Mouse (Mus musculus) 3134 (cell line): ENCODE data around the gene Dhx16.

Experiments used
- DNase-seq: peaks from one replicate; pipeline ENCODE4 v3.0.0-alpha.2; 2011; ENCODE audit warnings: low spot score; ENCODE audit not compliant: insufficient read length; ENCODE audit errors: extremely low read depth

Dhx16 gene

GRCm38 (mm10) chr17:35887725-35888124, 8.1 kb downstream of the Dhx16 start:
- DNase-seq = no peak

GRCm38 (mm10) chr17:35896781-35897643, 17.4 kb downstream of the Dhx16 start, which contains the start of gene 2310061I04Rik:
Gene 2310061I04Rik, minus strand, starts transcription at chr17:35897431.
- DNase-seq = peak; percentile 96

- peak; percentile 38 for DNase-seq
Measured at GRCm38 (mm10) chr17:35897644-35898573, 18.3 kb downstream of the Dhx16 start.

- no peak for DNase-seq
Measured at GRCm38 (mm10) chr17:35900636-35901035, 21.0 kb downstream of the Dhx16 start.

- DNase-seq = no peak
Measured at GRCm38 (mm10) chr17:35903343-35903991, 23.8 kb downstream of the Dhx16 start.

- no peak for DNase-seq
Measured at GRCm38 (mm10) chr17:35903992-35904355, 24.4 kb downstream of the Dhx16 start.

- no peak for DNase-seq
Measured at GRCm38 (mm10) chr17:35905587-35905986, 26.0 kb downstream of the Dhx16 start.

- no peak for DNase-seq
Measured at GRCm38 (mm10) chr17:35907609-35908008, 28.0 kb downstream of the Dhx16 start.

GRCm38 (mm10) chr17:35909186-35909918, 29.7 kb downstream of the Dhx16 start:
- no peak for DNase-seq

- DNase-seq = peak; percentile 88
Measured at GRCm38 (mm10) chr17:35909919-35910369, 30.3 kb downstream of the Dhx16 start, which contains the start of gene Atat1. Gene Atat1, minus strand, starts transcription at chr17:35910075.

- no peak for DNase-seq
Measured at GRCm38 (mm10) chr17:35914975-35915374, 35.4 kb downstream of the Dhx16 start.

GRCm38 (mm10) chr17:35915538-35916296, 36.1 kb downstream of the Dhx16 start:
- DNase-seq = no peak

GRCm38 (mm10) chr17:35916297-35917142, 36.9 kb downstream of the Dhx16 start, which contains the start of the genes Mrps18b and Ppp1r10:
Gene Mrps18b, minus strand, starts transcription at chr17:35916389.
Gene Ppp1r10, plus strand, starts transcription at chr17:35916434.
- peak; percentile 99 for DNase-seq

GRCm38 (mm10) chr17:35917143-35917462, 37.5 kb downstream of the Dhx16 start:
- DNase-seq = no peak

GRCm38 (mm10) chr17:35917463-35918251, 38.0 kb downstream of the Dhx16 start:
- DNase-seq = peak; percentile 54

- peak; percentile 60 for DNase-seq
Measured at GRCm38 (mm10) chr17:35918276-35919059, 38.8 kb downstream of the Dhx16 start.
